Mouse (Mus musculus) MEL (cell line): ENCODE measurements around the gene Zfp652.

Experiments
- CHD1 ChIP-seq: IDR thresholded peaks from 2 replicates; pipeline ENCODE4 v1.6.1; 2012; ENCODE audit warnings: low read depth, mild to moderate bottlenecking, inconsistent platforms, low read length, improper control_type of control experiment
- CHD2 ChIP-seq: IDR thresholded peaks from 2 replicates; pipeline ENCODE4 v1.6.1; 2011; ENCODE audit warnings: low read length, improper control_type of control experiment
- CTCF ChIP-seq, 3 experiments: IDR thresholded peaks in 2 of 3; conservative IDR thresholded peaks in 1 of 3; 2 replicates each; pipeline ENCODE4 v1.5.1; 2011 to 2012; ENCODE audit warnings: low read length in 3 of 3, low read depth in 2 of 3, mild to moderate bottlenecking in 2 of 3, improper control_type of control experiment in 1 of 3, inconsistent platforms in 1 of 3, mixed read lengths in 1 of 3, moderate library complexity in 1 of 3; ENCODE audit not compliant: control insufficient read depth in 1 of 3, insufficient read depth in 1 of 3, poor library complexity in 1 of 3, severe bottlenecking in 1 of 3

- TF ChIP-seq CTCF (IDR thresholded peaks at IDR 0.05 in 2 of 3, conservative IDR thresholded peaks at IDR 0.05 in 1 of 3; ENCODE audit: control insufficient read depth in 1 of 3, insufficient read depth in 1 of 3, low read depth in 2 of 3, low read length in 3 of 3, poor library complexity in 1 of 3, severe bottlenecking in 1 of 3) (no peak), CHD1 (no peak), CHD2 (no peak)
Measured at GRCm38 (mm10) chr11:95765334-95765733, 52.9 kb downstream of the Zfp652 start.
